Mouse (Mus musculus) heart, postnatal 0 days (tissue): ENCODE results near the gene Ntng2.

ENCODE experiments used
- CTCF ChIP-seq: IDR thresholded peaks from 2 replicates; pipeline ENCODE4 v1.5.1; 2016; ENCODE audit warnings: antibody characterized with exemption, control low read depth, low read depth
- EP300 ChIP-seq: IDR thresholded peaks from 2 replicates; pipeline ENCODE4 v1.6.1; 2016; ENCODE audit warnings: antibody characterized with exemption, low read depth

- peak; percentile 60 for TF ChIP-seq CTCF
- no peak for TF ChIP-seq EP300
Observed at GRCm38 (mm10) chr2:29216286-29217012, 36.4 kb downstream of the Ntng2 start.
